Mouse (Mus musculus) kidney, adult 2 months (tissue): ENCODE results near the gene Pparg.

ENCODE experiments used
- CTCF ChIP-seq: fragments of 200-500 bp; conservative IDR thresholded peaks from 2 replicates; pipeline ENCODE4 v1.5.1; 2011; ENCODE audit warnings: low read depth, mild to moderate bottlenecking, control low read depth, low read length, moderate library complexity, mixed read lengths; ENCODE audit not compliant: insufficient read depth, insufficient read length
- POLR2A ChIP-seq: fragments of 200-500 bp; IDR thresholded peaks from one replicate; pipeline ENCODE4 v1.6.1; 2011; ENCODE audit warnings: low read depth, low read length, control low read depth

GRCm38 (mm10) chr6:115504915-115505314 is 144.2 kb downstream of the Pparg start:
- TF ChIP-seq POLR2A = no peak
- no peak for TF ChIP-seq CTCF
